Mouse (Mus musculus) monocyte, adult 5-6 weeks (primary cell): Measurements from ENCODE around the gene Samd13. TPM values are rescaled to one million over a fixed set of nuclear protein-coding genes. Genes with fewer than 3 reads are reported as not detected.

ENCODE experiments used
- ATAC-seq: fragments of 153-309, 156-312 bp; replicated peaks from 2 replicates; pipeline ENCODE4 v1.8.0; 2017; ENCODE audit warnings: mild to moderate bottlenecking; ENCODE audit not compliant: low TSS enrichment, insufficient number of reproducible peaks, severe bottlenecking, poor library complexity, low FRiP score
- total RNA-seq: library from RNA; stranded (forward); fragments of 200-1000, 200-491, 200-594 nt; gene quantifications from 3 replicates; pipeline ENCODE4 v1.2.3, GENCODE M21; 2017

Samd13 gene
- total RNA-seq, 1 experiment from 2014 or later: 0.86 TPM

DNA sequence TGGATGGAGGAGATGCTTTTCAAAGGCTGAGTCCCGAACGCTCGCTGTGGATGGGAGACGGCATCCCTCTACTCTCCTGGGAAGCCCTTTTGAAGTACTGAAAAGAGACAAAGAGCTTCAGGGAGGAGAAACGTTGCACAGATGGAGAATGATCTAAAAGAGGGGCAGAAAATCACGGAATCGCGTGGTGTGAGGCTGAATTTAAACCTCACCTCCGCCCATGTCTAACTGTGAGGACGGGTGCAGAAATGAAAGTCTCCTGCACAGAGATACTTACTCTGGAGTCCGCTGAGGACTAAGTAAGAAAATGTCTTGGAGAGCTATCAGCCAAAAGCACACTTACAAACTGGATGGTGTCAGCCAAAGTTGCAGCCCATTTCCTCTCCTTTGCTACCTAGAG, 63.4 kb downstream of the Samd13 start:
- no peak for ATAC-seq

DNA sequence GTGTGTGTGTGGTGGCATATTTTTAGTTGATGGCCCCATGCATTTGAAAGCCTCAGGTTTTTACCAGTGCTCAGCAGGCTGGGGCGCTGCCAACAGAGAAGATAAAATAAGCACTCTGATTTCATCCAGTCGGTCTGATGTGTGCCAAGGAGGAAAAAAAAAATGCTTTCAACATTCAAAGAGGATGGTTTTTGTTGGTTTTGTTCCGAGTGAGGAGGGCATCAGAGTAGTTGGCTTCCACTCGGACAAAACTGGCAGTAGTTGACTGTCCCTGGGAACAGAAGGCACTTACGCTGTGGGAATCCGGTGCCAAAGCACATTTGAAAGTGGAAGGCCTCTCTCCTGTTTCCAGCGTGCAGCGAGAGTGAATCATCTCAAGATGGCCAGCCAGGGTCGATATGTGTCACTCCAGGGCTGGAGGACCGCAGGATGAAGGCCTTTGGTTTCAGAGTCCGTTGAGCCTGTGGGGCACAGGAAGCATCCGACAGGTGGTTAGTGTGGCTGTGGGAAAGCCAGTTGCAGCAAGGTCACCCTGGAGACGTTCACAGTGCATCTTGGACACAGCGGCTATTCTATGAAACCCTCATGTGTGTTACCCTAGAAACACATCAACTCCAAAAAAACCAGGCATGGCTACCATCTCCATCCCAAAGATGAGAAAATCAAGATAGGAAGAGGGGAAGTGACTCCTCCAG, 64.7 kb downstream of the Samd13 start:
- no peak for ATAC-seq

DNA sequence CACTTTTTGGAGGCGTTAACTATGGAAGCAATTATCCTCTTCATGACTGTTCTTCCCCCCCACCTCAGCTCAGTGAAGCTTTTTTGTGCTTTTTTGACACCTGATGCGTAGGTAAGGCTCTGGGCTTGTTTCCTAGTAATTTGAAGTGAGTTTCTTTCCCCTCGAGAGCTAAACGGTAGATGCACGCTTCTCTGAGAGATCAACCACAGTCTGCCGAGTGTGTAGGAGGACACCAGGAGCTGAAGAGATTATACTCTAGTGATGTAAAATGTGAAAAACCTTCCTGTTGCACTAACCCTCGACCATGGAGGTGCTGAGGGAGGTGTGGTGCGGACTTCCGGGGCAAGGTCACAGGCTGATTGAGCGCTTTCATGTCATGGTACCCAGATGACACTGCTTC, 65.3 kb downstream of the Samd13 start:
- no peak for ATAC-seq

DNA sequence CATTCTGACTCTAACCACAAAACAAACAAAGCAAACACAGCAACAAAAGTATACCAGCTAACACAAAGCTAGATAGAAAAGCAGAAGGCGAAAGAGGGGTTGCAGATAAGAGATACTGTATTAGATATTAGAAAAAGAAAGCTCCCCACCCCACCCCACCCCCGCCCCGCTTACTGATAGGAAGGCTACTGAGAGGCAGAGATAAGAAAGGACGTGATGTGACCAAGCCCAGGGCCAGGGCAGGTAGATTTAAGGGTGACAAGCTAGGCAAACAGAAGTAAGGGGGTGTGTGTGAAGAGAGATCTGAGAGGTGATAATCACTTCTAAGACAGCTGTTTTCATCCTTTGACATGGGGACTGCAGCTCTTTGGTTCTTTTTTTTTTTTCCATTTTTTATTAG, 67.0 kb downstream of the Samd13 start:
- ATAC-seq: no peak

DNA sequence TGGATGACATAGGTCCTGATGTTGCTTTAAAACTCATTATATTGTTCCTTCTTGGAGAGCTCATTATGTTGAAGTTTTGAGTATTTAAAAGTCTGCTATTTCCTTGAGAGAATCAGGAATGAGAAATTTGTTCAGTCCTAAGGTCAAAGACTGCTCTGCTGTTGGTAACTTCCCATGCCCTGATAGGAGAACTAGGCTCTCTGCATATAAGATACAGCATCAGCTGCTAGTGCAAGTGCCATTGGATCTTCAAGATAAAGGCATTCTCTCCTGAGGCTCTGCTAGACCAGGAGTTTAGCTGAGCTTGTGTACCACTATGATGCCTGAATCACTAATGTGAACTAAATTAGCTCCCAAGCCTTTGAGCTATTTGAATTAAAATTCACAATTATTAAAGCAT, 67.4 kb downstream of the Samd13 start:
- ATAC-seq: no peak

DNA sequence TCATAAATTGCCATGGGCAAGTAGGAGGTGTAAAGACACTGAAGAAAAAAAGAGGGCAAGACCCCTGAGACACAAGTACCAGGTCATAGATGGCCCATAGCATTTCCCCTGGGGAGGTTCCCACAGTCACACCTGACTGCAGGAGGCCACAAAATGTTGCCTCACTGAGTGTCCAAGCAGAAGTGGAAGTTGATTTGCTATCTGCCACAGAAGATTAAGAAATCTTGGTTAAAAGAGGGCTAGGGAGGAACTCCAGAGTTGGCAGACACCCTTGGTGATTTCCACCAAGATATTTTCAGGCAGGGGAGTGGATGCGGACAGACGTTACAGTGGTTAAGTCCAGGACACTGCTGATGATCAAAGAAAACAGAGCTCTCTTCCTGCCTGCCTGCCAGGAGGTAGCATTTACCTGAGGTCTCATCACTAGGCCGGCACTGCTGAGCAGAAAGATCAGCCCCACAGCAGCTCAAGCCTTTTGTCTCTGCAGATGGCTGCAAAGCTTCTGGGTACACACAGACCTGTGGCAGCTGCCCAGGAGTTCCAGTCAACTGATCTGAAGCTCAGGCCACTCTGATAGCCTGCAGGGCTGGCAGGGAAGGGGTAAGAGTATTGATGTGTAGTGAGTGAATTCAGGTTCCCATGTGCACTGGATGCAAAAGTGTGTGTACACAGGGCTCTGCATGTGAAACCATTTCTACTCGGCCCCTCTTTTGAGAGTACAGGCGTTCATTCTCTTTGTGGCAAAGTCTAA, 68.7 kb downstream of the Samd13 start:
- ATAC-seq: peak; percentile 70

DNA sequence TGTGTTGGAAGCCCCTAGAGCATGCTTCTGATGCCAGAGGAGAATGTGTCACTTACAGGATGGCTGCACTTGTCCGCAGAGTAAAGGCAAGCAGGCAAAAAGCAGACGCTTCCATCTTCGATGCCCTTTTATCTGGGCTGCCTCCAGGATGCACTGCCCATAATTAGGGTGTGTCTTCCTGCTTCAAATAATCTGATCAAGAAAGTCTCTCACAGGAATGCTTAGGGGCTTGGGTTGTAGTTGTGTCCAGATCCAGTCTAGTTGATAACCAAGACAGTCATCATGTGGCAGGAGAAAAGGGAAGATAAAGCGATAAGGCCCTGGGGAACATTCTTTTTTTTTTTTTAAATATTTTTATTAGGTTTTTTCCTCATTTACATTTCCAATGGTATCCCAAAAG, 69.9 kb downstream of the Samd13 start, which contains the start of gene Dnase2b:
Gene Dnase2b (minus strand): TSS at position 101 of the 400 bp plus-strand sequence.
- no peak for ATAC-seq

DNA sequence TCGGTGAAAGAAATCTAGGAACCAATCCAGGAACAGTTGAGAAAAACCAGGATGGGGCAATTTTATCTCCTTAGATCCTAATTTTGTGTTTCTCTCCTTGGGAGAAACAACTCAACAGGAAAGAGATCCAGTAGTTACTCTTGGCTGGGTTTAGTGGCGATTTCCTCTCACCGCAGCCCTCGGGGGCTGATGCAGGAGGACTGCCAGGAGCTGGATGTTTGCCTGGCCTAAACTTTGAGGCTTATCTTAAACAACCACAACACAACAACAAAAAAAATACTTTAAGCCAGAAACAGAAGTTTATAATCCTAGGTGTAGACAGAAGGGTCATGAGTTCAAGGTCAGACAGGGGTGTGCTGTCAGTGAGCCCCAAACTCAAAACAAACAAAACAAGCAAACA, 73.6 kb downstream of the Samd13 start:
- no peak for ATAC-seq

DNA sequence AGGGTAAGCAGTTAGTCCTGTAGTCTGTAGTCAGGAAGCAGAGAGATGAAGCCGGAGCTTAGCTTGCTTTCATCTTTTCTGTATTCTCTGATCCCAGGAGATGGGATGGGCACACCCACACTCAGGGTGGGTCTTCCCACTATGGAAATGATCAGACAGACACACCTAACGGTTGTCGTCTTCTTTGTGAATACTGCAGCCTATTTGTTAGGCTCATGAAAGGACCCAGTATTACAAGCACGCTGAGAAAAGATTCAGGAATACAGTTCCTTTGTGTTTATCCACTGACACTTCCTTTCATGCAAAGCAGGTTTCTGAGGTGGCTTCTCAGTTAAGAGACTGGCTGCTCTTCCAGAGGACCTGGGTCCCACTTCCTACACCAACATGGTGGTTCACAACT, 74.1 kb downstream of the Samd13 start:
- ATAC-seq: no peak

DNA sequence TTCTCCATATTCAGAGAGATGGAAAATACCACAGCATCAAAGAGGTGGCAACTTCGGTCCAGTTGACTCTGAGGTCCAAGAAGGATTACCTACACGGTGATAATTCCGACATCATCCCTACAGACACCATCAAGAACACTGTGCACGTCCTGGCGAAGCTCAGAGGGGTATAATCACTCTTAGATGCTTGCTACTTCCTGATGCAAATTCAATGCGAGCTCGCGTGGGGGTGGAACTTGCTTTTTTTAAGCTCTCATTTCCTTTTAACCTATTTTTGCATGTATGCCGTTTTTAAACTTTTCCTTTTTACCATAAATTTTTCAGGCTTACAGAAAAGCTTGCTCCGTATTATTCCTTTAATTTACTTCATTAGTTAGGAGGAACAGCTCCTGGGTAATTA, 75.1 kb downstream of the Samd13 start:
- no peak for ATAC-seq

DNA sequence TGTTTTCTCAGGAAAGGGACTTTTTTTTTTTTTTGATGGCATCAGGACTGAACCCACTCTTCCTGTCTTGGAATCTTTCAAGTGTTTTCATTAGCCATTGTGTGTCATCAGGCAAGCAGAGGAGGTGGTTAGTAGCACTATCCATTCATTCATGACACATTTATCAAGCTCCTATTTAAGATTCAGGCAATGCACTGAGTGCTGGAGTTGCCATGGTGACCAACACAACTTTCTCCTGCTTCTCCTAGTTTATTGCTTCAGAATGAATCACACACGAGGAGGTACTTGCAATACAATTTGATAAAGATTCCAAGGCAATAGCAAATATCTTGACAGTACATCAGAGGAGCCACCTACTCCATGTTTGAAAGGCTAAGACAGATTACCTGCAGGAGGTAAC, 78.0 kb downstream of the Samd13 start:
- ATAC-seq: no peak

DNA sequence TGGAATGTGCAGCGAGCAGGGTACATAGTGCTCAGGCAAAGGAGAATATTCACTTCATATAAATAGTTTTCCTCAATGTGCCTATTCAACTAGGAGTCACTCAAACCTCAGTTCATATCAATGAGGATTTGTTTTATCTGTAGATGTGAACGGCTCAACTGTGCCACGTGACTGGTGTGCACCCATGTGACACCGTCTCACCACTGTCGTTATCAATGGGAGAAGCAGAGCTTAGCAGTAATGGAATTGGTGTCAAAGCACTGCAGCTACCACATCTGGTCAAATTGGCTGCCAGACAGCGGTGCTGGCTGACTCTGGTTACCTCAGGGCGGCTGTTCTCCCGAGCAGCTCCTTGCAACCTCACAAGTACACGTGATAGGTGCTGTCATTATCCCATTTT, 80.7 kb downstream of the Samd13 start:
- no peak for ATAC-seq

DNA sequence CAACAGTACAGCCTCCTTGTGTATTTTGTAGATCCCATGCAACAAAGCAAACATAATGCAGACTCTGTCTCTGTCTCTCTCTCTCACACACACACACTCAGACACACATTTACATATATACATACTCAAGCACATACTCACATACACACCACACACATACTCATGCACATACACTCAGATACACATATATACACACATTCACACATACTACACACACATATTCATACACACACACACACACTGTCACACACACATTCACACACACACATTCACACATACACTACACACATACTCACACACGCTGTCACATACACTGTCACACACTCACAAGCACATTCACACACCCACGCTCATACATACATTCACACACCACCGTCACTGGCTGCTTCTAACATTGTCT, 82.9 kb downstream of the Samd13 start:
- no peak for ATAC-seq

DNA sequence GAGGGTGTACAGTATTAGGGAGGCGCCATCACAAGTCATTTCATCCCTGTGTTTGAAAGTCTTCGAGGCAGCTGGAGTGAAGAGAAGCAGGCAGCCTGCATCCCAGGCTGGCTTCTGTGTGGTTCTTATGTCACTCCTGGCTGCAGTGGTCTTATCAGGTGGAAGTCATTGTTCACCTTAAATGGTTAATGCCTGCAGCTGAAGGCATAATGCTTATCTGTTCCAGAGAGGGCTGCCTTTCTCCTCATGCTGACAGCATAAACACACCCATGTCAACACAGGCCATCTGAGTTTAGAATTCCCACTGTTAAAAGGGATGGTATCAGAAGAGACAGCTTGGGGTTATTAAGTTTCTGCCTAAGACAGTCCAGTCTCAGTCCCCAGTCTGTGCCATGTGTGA, 84.2 kb downstream of the Samd13 start:
- no peak for ATAC-seq

DNA sequence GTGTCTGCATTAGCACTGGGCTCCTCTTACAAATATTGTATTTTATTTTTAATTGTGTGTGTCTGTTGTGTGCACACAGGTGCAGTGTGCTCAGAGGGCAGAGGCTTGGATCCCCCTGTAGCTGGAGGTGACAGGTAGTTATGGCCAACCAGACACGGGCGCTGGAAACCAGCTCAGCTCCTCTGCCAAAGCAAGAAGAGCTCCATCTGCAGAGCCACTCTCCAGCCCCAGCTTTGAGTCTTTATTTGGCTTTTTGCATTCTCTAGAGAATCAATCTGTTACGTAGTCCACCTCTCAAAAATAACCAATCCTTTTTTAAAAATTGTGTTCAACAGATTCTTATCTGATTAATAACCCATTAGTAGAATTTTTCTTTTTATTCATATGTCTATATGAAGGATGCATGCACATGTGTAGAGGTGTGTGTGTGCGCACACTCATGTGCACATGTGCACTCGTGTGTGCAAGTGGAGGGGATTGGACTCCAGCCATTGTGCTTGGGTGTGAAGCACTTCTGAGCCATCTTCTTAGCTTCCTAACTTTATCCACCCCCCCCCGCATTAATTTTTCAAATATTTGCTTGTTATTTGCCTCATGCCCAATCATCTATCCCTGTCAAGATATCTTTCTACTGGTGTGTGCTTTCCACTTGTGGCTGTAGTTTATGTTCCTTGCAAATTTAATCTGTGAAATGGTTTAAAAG, 86.0 kb downstream of the Samd13 start:
- ATAC-seq: no peak

DNA sequence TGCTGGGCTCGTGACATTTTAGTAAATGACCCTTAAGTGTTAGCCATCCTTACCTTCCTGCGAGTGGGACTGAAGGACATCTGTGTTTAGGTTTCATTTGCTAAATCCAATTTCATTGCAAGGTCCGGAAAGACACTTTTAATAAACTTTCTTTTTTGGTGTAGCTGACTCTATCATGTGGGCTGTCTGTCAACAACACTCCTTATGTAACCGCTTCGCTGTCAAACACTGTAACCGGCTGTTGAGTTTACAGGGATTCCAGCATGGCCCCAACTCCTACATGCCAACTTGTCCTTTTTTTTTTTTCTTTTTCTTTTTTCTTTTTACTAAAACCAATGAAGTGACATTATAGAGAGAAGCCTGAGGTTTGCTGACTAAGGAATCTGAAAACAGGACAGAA, 87.0 kb downstream of the Samd13 start:
- ATAC-seq: no peak

DNA sequence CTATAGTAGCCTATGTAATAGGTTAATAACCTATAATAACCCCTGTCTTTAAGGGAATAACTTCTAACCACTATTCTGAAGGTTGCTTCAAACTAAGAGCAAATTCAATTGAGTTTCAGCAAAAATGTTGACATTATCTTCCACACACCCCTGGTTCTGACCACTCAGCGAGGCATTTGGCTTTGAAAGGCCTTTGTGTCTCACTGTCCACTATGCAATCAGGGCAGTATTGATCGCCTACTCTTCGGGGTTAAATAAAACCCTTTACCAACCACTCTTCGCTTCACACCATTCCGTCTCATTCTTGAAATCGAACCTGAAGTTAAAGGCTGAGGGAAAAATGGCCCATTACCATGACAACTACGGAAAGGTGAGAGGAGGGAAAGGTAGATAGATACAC, 88.5 kb downstream of the Samd13 start:
- no peak for ATAC-seq

DNA sequence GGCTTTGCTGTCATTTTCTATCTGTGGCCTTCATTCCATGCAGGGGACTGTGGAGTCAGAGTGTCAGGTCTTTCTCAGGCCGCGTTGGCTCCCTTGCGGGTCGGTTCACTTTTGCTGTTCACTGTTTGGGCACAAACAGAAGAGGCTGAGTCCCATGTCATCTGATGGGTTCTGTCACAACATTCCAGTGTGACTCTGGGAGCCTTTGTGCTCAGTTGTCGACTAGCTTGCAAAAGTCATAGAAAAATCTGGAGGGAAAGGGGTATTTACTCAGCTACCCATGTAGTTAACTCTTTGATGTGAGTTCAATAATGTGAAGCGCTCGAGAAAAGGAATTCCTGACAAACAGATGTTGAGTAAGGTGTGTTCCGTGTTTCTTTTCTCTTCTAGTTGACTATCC, 89.0 kb downstream of the Samd13 start:
- no peak for ATAC-seq

DNA sequence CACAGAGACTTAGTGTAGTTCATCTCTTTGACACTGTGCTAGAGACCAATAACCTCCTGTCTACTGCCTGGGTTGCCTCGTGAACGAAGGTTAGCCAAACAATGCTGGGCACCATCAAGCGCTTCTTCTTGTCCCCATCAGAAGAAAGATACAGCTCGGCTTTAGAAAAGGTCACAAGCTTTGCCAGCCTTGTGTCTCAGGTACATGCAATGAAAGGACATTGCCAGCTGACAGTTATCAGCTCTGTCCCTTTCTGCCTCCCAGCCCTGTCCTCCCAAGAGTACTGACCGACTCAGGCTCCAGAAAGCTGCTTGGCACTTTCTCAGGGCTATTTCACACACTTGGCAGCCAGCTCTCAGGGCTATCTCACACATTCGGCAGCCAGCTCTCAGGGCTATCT, 90.0 kb downstream of the Samd13 start:
- no peak for ATAC-seq
